Mouse (Mus musculus) forebrain, embryonic 10.5 days (tissue): ENCODE results near the gene Bik. TPM values are rescaled to one million over a fixed set of nuclear protein-coding genes. Genes with fewer than 3 reads are reported as not detected.

Experiments
- DNase-seq: peaks from one replicate; pipeline ENCODE4 v3.0.0-alpha.2; 2017; ENCODE audit warnings: low spot score; ENCODE audit errors: extremely low spot score
- H3K27ac ChIP-seq: fragments of 300-500 bp; sonication (generic); 2 replicates; pipeline ENCODE4 v1.5.1; 2016; ENCODE audit warnings: mild to moderate bottlenecking
- H3K27me3 ChIP-seq: fragments of 300-500 bp; sonication (generic); 2 replicates; pipeline ENCODE4 v1.6.1; 2016; ENCODE audit warnings: mild to moderate bottlenecking; ENCODE audit not compliant: poor library complexity, severe bottlenecking
- H3K36me3 ChIP-seq: fragments of 300-500 bp; sonication (generic); replicated peaks from 2 replicates; pipeline ENCODE4 v1.6.1; 2016; ENCODE audit warnings: mild to moderate bottlenecking, moderate library complexity
- H3K4me1 ChIP-seq: fragments of 300-500 bp; sonication (generic); 2 replicates; pipeline ENCODE4 v1.6.1; 2016
- H3K4me3 ChIP-seq: fragments of 300-500 bp; sonication (generic); 2 replicates; pipeline ENCODE4 v1.5.1; 2016; ENCODE audit warnings: mild to moderate bottlenecking, moderate library complexity
- H3K9me3 ChIP-seq: fragments of 300-500 bp; sonication (generic); 2 replicates; pipeline ENCODE4 v1.6.1; 2016; ENCODE audit warnings: mild to moderate bottlenecking, moderate library complexity
- WGBS: fragments of 180-500 bp; shearing (Covaris S2); methylation state at CpG from one replicate; pipeline ENCODE4 v1.1.7; 2016; 5-methylcytosine and 5-hydroxymethylcytosine counted together
- polyA plus RNA-seq: library from polyadenylated mRNA; unstranded; fragments of >200 nt; fragmentation: Nextera tagmentation; extraction: Ambion mirVana; gene quantifications from 2 replicates; pipeline ENCODE4 v1.2.1, GENCODE M21; 2016

The Bik gene
- polyA plus RNA-seq, 1 experiment from 2014 or later, result 2.3 TPM

- H3K9me3 ChIP-seq, result no peaks in the 10 kb centered on the region
- H3K27me3 ChIP-seq, result peaks cover 5% of the 10 kb centered on the region; the same call in 1 of the 2 replicates
- H3K4me3 ChIP-seq, result no peak overlapping the region
- H3K4me1 ChIP-seq, result peaks cover 5% of the 10 kb centered on the region; the same call in 1 of the 2 replicates
- H3K36me3 ChIP-seq, result no peaks in the 10 kb centered on the region
- WGBS, result 83% methylated on average over 17 of the region's 17 CpGs
- DNase-seq, result no peak
- 0 out of 2 replicates have a peak overlapping the region, but pooled peaks have one; percentile 2 for H3K27ac ChIP-seq
Measured at GRCm38 (mm10) chr15:83534960-83535889, 8.6 kb downstream of the Bik start.

GRCm38 (mm10) chr15:83535890-83536231 is 9.2 kb downstream of the Bik start:
- no peak overlapping the region for H3K4me3 ChIP-seq
- no peak overlapping the region for H3K27ac ChIP-seq
- no peaks in the 10 kb centered on the region for H3K9me3 ChIP-seq
- peaks cover 5% of the 10 kb centered on the region; the same call in 1 of the 2 replicates for H3K4me1 ChIP-seq
- no peaks in the 10 kb centered on the region for H3K36me3 ChIP-seq
- WGBS, result 93% methylated on average over 6 of the region's 6 CpGs
- H3K27me3 ChIP-seq, result 0 out of 2 replicates have a peak, but pooled peaks cover under 1% of the 10 kb centered on the region
- DNase-seq, result no peak

- H3K27me3 ChIP-seq, result no peaks in the 10 kb centered on the region
- 97% methylated on average over 2 of the region's 2 CpGs for WGBS
- H3K9me3 ChIP-seq, result no peaks in the 10 kb centered on the region
- H3K27ac ChIP-seq, result no peak overlapping the region
- no peaks in the 10 kb centered on the region for H3K36me3 ChIP-seq
- no peak for DNase-seq
- no peak overlapping the region for H3K4me3 ChIP-seq
- H3K4me1 ChIP-seq, result peaks cover 3% of the 10 kb centered on the region; the same call in 1 of the 2 replicates
Measured at GRCm38 (mm10) chr15:83538855-83539254, 12.2 kb downstream of the Bik start.

GRCm38 (mm10) chr15:83539905-83540304 is 13.2 kb downstream of the Bik start:
- Histone ChIP-seq H3K4me3 (no peak overlapping the region), H3K27ac (no peak overlapping the region), H3K27me3 (no peaks in the 10 kb centered on the region), H3K4me1 (peaks cover 3% of the 10 kb centered on the region; the same call in 1 of the 2 replicates), H3K9me3 (no peaks in the 10 kb centered on the region), H3K36me3 (no peaks in the 10 kb centered on the region; the same call in 1 of the 2 replicates)
- no peak for DNase-seq
- 89% methylated on average over 4 of the region's 4 CpGs for WGBS

- 85% methylated on average over 9 of the region's 9 CpGs for WGBS
- Histone ChIP-seq H3K36me3 (peaks cover 18% of the 10 kb centered on the region), H3K9me3 (no peaks in the 10 kb centered on the region), H3K27me3 (no peaks in the 10 kb centered on the region), H3K4me3 (no peak overlapping the region), H3K27ac (no peak overlapping the region), H3K4me1 (no peaks in the 10 kb centered on the region)
- no peak for DNase-seq
Measured at GRCm38 (mm10) chr15:83541647-83542287, 15.1 kb downstream of the Bik start.

GRCm38 (mm10) chr15:83546029-83546428 is 19.4 kb downstream of the Bik start:
- H3K27me3 ChIP-seq, result no peaks in the 10 kb centered on the region
- H3K27ac ChIP-seq, result no peak overlapping the region
- no peaks in the 10 kb centered on the region for H3K4me1 ChIP-seq
- DNase-seq, result no peak
- H3K4me3 ChIP-seq, result no peak overlapping the region
- peaks cover 61% of the 10 kb centered on the region for H3K36me3 ChIP-seq
- no peaks in the 10 kb centered on the region for H3K9me3 ChIP-seq
- WGBS, result 91% methylated on average over 7 of the region's 7 CpGs

- Histone ChIP-seq H3K27ac (no peak overlapping the region), H3K9me3 (no peaks in the 10 kb centered on the region), H3K36me3 (peaks cover 72% of the 10 kb centered on the region), H3K4me1 (no peaks in the 10 kb centered on the region), H3K27me3 (no peaks in the 10 kb centered on the region), H3K4me3 (no peak overlapping the region)
- DNase-seq, result no peak
- WGBS, result 91% methylated on average over 8 of the region's 8 CpGs
Measured at GRCm38 (mm10) chr15:83547144-83547543, 20.5 kb downstream of the Bik start.

GRCm38 (mm10) chr15:83550137-83550536 is 23.5 kb downstream of the Bik start:
- WGBS, result 84% methylated on average over 2 of the region's 2 CpGs
- H3K27ac ChIP-seq, result no peak overlapping the region
- no peaks in the 10 kb centered on the region for H3K27me3 ChIP-seq
- H3K9me3 ChIP-seq, result no peaks in the 10 kb centered on the region
- peaks cover 9% of the 10 kb centered on the region for H3K4me1 ChIP-seq
- peaks cover 88% of the 10 kb centered on the region for H3K36me3 ChIP-seq
- no peak for DNase-seq
- H3K4me3 ChIP-seq, result no peak overlapping the region

- H3K27me3 ChIP-seq, result no peaks in the 10 kb centered on the region
- H3K9me3 ChIP-seq, result no peaks in the 10 kb centered on the region
- peaks cover 51% of the 10 kb centered on the region for H3K36me3 ChIP-seq
- H3K27ac ChIP-seq, result no peak overlapping the region
- H3K4me1 ChIP-seq, result peaks cover 16% of the 10 kb centered on the region
- no peak for DNase-seq
- no peak overlapping the region for H3K4me3 ChIP-seq
Measured at GRCm38 (mm10) chr15:83553831-83554230, 27.2 kb downstream of the Bik start.

GRCm38 (mm10) chr15:83555161-83555974 is 28.7 kb downstream of the Bik start:
- H3K36me3 ChIP-seq, result peaks cover 35% of the 10 kb centered on the region
- H3K27me3 ChIP-seq, result no peaks in the 10 kb centered on the region
- peak; percentile 87 for DNase-seq
- peaks cover 16% of the 10 kb centered on the region for H3K4me1 ChIP-seq
- no peaks in the 10 kb centered on the region for H3K9me3 ChIP-seq
- peak overlapping the region; percentile 93 for H3K4me3 ChIP-seq
- under 1% methylated on average over 74 of the region's 74 CpGs for WGBS
- H3K27ac ChIP-seq, result peak overlapping the region; percentile 96

GRCm38 (mm10) chr15:83560941-83561477 is 34.3 kb downstream of the Bik start:
- no peak for DNase-seq
- Histone ChIP-seq H3K36me3 (no peaks in the 10 kb centered on the region), H3K4me3 (no peak overlapping the region), H3K27me3 (peaks cover 32% of the 10 kb centered on the region), H3K27ac (no peak overlapping the region), H3K9me3 (no peaks in the 10 kb centered on the region), H3K4me1 (peaks cover 28% of the 10 kb centered on the region)
- 66% methylated on average over 5 of the region's 5 CpGs for WGBS

- Histone ChIP-seq H3K36me3 (no peaks in the 10 kb centered on the region), H3K27ac (peak overlapping the region; percentile 83; the same call in 1 of the 2 replicates), H3K27me3 (peaks cover 32% of the 10 kb centered on the region), H3K4me3 (peak overlapping the region; percentile 62), H3K4me1 (peaks cover 25% of the 10 kb centered on the region), H3K9me3 (no peaks in the 10 kb centered on the region)
- WGBS, result 27% methylated on average over 15 of the region's 15 CpGs
- DNase-seq, result peak; percentile 53
Measured at GRCm38 (mm10) chr15:83562626-83563270, 36.1 kb downstream of the Bik start.
